Mouse (Mus musculus) 3T3-L1 (cell line): ENCODE results near the gene Vps13a.
"Not testable (repeated sequence)": the region's sequence is repeated elsewhere in the genome, so short reads cannot be mapped to it uniquely, and the experiment has no call there.

Source experiments
- DNase-seq: peaks from one replicate; pipeline ENCODE4 v3.0.0-alpha.2; 2015; ENCODE audit warnings: low read depth, low spot score

Gene Vps13a

DNA sequence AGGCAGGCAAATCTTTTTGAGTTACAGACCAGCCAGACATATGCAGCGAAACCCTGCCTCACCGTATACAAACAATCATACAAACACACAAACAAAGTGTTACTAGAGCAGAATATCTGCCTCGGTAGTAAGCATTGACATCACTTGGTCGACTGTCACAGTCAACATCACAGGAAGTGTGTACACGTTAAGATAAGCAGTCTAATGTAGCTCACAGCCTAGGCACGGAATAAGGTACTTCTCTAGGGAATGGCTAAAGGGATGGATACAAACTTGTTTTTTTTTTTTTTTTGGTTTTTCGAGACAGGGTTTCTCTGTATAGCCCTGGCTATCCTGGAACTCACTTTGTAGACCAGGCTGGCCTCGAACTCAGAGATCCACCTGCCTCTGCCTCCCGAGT is 23.3 kb downstream of the Vps13a start:
- not testable (repeated sequence) for DNase-seq

DNA sequence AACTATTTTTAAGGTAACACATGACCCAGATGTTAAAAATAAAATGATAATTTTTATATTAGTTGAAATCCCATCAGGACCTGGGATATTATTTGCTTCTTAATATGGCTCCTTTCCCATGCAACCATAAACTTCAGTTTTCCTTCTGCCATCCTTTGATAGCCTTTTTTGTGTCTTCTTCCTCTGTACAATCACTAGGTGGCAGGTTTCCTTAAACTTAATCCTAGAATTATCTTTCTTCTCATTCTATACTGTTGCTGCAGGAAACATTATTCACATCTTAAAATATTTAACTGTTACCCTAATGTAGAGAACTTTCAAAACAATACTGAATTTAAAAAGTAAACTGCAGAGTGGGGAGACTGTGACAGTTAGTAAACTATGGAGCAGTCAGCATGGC is 24.9 kb downstream of the Vps13a start:
- peak; percentile 25 for DNase-seq

DNA sequence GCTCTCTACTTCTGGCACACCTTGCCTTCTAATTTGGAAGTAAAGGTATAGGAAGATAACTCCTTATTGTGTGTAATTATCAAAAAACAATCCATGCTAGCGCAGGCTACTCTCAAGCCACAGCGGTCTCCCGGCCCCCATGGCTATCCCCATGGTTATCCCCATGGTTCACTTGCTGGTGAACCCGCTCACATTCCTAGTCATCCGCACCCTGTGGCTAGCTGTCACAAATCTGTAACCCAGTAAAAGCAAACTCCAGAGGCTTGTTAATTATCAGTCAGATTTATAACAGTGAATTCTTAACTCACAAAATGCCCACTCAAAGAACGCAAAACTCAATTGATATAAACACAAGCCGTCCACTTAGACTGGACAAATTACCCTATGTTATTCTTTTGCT is 25.5 kb downstream of the Vps13a start:
- no peak for DNase-seq

DNA sequence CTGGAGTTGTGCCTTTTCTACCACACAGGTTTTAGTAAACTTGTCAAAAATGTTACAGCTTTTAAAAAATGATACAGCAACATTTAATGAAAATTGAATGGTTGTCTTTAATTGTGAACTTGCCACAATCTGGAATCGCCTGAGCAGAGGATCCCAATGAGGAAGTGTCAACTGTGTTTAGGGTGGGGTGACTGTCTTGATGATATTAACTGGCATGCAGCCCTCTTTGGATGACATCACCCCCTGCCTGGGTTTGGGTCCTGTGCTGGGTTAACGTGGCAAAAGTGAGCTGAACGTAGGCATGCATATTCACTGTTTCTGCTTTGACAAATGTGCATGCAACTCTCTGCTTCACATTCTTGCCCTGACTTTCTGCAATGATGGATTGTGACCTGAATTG is 27.6 kb downstream of the Vps13a start:
- no peak for DNase-seq

DNA sequence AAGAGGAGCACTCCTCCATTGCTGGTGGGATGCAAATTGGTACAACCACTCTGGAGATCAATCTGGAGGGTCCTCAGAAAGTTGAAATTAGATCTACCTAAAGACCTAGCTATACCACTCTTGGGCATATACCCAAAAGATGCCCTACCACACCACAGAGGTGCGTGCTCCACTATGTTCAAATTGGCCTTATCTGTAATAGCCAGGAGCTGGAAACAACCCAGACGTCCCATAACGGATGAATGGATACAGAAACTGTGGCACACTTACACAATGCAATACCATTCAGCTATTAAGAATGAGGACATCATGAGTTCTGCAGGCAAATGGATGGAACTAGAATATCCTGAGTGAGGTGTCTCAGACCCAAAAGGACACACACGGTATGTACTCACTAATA is 43.9 kb downstream of the Vps13a start:
- DNase-seq: no peak

DNA sequence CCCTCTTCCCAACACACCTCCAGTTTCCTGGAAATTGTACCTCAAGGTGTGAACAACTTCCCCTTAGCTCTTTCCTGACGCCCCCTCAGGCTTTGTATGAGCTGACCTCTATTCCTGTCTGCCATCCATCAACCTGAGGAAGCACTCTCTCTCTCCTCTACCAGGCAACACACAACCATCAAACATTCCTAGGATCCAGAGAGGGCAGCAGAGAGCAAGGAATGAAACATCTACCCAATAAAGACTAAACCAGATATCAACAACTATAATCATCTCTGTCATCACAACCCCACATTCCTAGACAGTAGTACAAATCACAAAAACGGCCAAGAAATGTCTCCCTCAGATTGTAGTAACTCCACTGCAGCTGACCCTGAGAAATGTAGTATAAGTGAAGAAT is 52.0 kb downstream of the Vps13a start:
- DNase-seq: peak; percentile 56

DNA sequence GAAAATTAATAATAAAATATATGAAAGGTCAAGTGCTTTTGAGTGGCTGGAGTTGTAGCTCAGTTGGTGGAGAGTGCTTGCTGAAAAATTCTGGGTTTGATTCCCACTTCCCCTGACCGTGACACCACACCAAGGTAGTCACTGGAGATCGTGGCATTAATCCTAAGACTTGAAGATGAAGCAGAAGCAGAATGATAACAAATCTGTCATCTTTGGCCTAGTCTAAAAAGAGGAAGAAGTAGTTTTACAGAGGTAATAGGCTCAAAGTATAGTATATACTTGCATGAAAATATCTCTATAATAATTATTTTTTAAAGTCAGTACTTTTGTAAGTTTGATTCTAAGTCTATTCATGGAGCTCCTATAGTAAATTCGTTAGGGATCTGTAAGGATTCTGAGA is 65.5 kb downstream of the Vps13a start:
- no peak for DNase-seq

DNA sequence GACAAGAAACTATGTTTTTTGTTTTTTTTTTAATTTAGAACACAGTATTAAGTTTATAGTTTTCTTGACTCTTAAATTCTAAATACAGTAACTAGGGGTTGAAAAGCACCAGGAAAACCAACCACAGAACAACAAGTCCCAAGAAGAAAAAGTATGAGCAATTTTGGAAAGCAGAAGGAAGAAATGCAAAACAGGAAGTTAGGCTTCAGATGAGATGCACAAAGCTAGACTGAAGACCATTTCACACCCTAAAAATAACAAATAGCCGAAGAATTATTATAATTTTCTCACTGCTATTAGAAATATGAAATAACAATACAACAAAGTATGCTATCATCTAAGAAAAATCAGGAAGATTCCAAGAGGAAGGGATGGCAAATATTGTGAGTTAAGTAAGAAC is 78.9 kb downstream of the Vps13a start:
- DNase-seq: no peak

DNA sequence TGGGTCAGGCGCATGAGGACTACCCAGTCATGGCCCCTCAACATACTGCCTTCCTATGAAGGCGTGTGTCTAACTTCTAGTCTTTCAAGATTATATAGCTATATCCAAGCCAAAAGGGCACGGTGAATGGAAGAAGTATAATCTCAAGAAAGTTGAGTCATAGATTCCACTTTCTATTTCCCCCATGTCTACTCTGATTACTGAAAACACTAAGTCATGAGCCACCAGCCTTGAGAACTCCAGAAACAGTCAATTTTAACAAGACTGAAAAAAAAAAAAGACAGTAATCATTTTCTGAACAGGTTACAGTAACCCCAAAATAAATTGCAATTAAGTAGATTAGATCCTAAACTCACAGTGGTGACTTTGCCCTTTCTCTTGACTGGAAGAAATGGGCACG is 95.8 kb downstream of the Vps13a start:
- no peak for DNase-seq

DNA sequence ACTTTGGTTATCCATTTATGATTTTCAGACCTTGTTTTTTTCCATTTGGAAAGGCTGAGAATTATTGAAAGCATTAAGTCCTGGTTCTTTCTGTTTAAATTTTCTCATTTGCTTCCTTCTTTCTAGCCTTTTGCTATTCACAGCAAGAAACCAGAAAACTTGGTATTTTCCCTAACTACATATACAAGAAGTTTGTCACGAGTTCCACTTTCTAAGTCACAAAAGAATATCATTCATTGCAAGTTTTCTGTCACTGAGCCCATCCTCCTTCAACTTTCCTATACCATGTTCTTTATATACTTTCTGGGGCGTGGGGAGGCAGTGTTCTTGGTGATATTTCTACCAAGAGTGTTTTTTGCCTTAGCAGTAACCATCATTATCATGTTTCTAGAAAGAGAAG is 96.5 kb downstream of the Vps13a start:
- no peak for DNase-seq

DNA sequence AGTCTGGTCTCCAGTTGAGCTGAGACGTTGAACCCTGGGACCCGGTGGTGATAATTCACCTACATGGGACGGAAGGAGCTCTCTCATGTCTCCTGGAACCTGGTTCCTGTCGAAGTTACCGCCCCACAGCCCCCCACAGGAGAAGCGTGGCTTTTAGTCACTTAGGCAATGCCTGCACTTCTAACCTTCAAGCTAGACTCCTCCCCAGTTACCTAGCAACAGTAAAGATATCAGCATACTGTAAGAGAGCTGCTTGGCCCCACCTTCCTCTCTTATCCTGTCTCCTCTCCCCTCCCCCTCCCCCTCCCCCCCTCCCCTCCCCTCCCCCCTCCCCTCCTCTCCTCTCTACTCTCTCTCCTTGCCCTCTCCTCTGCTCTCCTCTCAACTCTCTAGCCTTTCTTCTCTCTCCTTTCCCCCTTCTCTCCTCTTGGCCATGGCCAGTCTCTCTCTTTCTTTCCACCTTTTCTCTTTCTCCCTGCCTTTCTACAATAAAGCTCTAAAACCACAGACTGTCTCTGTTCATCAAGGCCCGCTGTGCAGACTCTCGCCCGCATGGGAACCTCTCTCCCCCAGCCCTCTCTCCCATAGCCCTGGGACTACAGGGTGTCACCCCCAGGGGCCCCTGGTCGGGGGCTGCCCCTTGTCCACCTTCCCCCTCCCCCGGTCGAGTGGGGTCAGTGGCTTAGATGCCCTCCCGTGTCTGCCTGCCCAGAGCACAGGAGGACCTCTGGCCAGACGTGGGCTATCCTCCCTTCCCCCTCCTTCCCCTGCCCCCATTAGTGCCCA is 154.9 kb downstream of the Vps13a start:
- no peak for DNase-seq

DNA sequence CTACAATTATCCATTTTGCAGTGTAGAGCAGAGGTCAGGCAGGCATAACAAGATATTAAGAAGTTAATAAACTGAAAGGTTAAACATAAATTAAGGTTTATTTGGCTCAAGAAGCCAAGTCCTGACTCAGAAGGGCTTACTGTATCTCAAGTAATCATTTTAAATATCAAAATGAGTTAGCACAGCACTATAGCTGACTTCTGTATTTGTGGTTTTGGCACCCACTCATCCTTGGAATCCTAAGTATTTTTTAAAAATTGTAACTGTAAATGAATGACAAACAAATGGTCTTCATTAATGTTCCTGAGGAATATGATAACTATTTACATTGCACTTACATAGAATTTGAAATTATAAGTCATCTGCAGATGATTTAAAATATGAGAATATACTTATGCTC is 155.7 kb downstream of the Vps13a start:
- peak; percentile 29 for DNase-seq

DNA sequence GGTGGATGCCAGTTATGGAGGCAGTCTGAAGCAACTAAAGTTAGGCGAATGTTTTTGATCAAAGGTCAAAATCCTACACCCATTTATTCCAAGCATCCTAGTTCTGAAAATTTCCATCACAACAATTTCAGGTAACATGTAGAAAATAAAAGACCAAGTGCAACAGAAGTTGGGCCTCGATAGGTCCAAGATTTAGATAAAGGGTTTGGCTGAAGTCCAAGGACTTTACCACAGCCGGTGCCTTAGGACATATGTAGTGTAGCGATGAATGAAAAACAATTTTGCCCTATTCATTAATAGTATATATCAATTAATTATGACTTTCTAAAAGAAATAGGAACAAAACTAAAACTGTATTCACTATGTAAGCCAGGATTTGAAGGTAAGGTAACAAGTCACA is 157.6 kb downstream of the Vps13a start:
- no peak for DNase-seq

DNA sequence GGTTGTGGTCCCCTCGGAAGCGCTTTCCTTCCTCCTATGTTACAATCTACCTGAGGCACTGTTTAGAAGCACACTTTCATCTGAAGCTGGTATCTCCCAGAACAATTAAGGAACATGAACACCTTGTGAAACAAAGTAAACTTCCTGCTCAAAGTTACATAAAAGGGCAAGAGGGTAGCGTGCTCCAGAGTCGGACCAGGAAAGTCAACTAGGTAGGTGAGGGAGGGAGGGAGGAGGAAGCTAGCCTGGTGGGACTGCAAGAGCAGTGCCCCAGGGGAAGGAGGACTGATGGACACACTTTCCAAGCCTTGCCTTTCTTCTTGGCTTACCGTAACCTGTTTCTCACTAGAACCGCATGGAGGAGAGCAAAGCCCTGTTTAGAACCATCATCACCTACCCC is 173.1 kb downstream of the Vps13a start:
- no peak for DNase-seq

DNA sequence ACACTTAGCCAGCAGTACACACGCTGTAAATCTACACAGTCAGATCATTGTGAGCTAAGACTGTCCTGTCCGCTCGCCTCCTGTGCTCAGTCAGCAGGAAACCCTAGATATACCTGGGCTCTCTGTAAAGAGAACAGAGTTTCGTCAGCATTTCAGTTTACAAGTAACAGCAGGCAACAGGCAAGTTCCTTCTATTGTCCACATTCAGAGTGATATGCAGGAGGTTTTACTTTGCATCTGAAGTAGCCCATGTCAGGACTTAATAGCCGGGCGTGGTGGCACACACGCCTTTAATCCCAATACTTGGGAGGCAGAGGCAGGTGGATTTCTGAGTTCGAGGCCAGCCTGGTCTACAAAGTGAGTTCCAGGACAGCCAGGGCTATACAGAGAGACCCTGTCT is 178.7 kb downstream of the Vps13a start:
- DNase-seq: no peak

DNA sequence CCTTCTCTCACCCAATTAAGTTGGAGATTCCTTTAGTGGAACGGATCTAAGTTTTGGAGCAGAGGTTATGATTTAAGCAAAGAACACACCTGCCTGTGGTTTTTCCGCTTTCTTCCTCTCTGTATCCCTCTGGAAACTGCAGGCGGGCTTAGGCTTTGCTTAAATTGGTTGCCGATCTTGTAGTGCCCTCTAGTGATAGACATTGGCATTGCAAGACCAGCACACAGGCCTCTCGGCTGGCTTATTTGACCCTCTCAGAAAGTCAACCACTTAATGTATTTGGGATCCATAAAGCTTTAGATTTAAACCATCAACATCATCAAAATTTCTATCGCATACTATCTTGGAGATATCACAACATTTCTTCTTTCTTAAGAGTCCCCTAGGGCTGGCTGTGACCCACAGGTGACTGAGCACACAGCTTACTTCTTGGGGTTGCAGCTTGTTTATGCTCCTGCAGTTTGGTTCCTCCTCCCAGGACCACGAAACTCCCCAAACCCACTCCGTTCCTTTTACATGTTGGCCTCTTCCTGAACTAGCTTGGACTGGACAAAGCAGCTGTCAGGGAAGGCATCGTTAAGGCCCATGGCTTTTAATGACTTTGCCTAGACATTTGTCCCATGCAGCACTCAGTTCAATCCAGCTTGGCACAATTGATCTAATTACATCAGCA is 181.3 kb downstream of the Vps13a start:
- DNase-seq: peak; percentile 94

DNA sequence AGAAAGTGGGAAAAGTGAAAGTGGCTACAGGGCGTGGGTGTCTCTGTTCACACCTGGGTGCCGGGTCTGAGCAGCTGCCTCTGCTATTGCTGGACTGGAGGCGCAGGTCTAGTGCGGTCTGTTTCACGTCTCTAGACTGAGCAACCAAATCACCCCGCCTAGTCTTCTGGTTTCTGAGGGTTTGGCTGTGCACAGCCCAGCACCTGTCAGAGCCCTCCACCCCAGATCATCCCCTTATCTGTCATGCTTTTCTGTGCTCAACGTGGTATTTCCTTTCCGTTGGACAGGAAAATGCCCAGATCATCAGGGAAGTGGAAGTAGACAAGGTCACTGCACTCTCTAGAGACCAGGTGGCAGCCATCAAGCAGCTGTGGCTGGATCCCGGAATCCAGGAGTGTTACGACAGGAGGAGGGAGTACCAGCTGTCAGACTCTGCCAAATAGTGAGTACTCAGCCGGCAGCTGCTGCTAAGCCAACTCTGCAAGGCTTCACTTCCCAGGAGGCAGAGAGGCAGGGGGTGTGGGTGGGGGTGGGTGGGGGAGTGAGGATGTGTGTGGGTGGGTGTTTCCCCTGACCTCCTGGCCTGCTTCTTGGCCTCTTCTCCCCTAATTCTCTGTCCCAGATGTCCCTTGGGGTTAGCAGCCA is 182.0 kb downstream of the Vps13a start:
- peak; percentile 31 for DNase-seq

DNA sequence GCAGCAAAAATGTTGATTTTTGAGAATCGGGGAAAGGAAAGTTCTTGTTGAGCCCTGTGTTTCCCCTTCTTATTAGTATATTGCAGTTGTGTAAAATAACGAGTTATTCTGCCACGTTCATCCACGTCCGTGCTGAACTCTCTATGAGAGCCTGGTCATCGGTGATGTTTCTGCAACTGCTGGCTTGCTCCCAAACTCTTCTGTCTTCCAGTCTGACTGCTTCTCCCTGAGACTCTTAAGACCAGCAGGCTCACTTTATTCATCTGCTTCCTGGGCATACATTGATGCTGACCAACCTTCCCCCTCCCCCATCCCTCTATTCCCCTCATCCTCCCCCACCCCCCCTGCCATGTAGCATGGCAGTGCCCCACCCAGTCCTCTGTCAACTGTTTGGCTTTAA is 183.5 kb downstream of the Vps13a start:
- DNase-seq: no peak

DNA sequence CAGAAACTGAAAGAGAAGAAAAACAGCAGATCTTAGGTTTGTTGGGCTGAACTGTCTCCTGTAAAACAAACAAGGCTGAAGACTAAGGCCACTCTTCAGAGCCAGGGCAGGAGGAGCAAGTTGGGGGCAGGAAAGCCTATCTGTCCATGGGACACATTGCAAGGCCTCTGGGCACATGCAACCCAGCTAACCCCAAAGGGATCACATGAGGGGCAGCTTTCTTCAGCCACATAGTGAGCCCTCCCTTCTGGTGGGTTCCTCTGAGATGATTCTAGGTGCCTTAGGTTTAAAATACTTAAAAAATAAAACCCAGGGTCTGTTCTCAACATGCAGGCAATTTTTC is 186.8 kb downstream of the Vps13a start:
- DNase-seq: no peak

DNA sequence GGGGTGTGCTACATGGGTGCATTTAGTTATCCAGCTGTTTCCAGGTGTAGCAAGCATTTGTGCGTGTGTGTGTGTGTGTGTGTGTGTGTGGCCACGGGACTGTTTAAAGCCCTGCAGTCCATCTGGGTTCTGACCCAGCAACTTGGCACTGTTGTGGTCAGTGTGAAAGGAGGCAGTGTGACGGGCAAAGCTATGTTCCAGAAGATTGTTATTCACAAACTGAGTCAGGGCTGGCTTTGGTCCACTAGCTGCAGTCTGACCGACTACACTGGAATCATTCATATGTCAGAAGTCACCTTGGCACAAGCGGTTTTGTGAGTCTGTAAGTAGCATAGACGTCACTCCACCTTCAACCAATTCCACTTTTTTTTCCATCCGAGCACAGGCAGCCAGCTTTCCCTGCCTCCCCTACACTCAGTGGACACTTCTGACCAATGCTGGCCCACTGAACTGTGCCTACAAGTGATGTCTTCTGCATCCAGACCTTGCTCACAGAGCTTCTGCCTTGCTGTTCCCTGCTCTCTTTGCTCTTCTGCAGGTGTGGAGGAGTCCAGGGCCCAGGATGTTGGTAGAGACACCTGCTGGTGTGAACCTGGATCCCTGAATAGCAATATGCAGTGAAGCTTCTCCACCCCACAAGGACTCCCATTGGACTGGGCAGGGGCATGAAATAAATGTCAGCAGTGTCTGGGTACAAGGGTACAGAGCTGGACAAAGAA is 187.3 kb downstream of the Vps13a start:
- DNase-seq: peak; percentile 89

DNA sequence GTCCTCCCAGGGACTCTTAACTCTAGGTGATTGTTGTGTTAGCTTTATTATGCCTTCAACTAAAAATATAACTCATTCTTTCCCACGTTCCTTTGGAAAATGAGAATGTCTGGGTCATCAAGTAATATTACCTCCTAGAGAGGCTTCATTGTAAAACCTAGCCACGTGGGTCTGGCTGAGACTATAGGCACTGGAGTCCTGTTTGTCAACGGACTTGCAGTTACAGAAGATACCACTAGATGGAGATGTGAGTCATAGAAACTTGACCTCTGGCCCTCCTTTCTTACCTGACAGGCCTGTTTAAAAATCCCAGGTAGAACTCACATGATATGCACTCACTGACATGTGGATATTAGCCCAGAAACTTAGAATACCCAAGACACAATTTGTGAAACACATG is 195.4 kb downstream of the Vps13a start:
- peak; percentile 64 for DNase-seq

DNA sequence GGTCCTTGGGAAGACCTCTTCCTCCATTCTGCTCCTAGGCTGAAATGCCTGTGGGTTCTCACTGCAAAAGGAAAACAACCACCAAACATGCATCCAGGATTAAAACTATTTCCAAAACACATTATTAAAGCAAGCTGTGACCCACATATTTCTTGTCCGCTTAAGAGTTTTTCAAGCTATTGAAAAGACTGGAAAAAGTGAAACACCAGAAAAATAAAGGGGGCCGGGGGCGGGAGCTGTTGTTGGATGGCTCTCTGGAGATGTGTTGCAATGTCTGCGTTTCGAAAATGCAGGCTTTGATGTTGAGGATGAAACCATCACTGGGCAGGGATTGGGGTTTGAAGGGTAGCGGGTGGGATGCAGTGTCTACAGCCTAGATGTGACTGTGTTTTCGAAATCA is 196.2 kb downstream of the Vps13a start:
- DNase-seq: no peak
